Mouse (Mus musculus) cerebellum, adult 2 months (tissue): Measurements from ENCODE around the gene Cemip2.

Source experiments
- CTCF ChIP-seq: fragments of 200-500 bp; IDR thresholded peaks from 2 replicates; pipeline ENCODE4 v1.5.1; 2011; ENCODE audit warnings: low read depth, mild to moderate bottlenecking, control low read depth, low read length, moderate library complexity, borderline replicate concordance; ENCODE audit not compliant: insufficient read depth
- POLR2A ChIP-seq: fragments of 200-500 bp; IDR thresholded peaks from 2 replicates; pipeline ENCODE4 v1.6.1; 2011; ENCODE audit warnings: low read length, control low read depth, borderline replicate concordance; ENCODE audit not compliant: insufficient read depth

- no peak for TF ChIP-seq CTCF
- TF ChIP-seq POLR2A: no peak
These were observed 2.5 kb upstream of the Cemip2 start for GRCm38 (mm10) chr19:21775629-21776028.
